Mouse (Mus musculus) C3H10T1/2 (cell line): ENCODE results near the gene Vmn1r28. TPM values are rescaled to one million over a fixed set of nuclear protein-coding genes. Genes with fewer than 3 reads are reported as not detected.

Experiments
- polyA plus RNA-seq, 2 experiments: library from polyadenylated mRNA; unstranded; fragments of >200 nt; fragmentation: generic; extraction: Trizol; gene quantifications; one replicate each; pipeline ENCODE4 v1.2.1; 2012; ENCODE audit warnings: missing spikeins in 2 of 2

The Vmn1r28 gene
- polyA plus RNA-seq = not detected

GRCm38 (mm10) chr6:58261737-58262136, at the start of gene Vmn1r28:
Gene Vmn1r28 (plus strand): TSS chr6:58262037.

GRCm38 (mm10) chr6:58218721-58219120, 43.1 kb upstream of the Vmn1r28 start, which contains the start of gene Vmn1r27:
Gene Vmn1r27 (minus strand): TSS chr6:58218821.

DNA sequence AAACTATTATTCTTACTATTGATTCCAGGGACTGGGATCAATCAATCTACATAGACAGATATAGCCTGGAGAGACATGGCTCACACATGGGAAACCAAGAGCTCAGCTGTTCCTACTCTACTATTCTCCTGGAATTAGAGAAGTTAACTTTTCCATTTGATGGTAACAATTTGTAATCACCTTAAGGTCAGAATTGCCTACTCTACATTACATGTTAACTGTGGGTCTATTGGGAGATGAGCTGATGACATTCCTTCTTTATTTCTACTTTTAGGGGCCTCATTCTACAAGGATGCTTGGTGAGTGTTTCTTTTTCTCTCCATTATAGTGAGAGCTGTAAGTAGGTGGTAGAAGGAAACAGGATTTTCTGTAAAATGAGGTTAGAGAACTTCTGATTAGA, 39.4 kb downstream of the Vmn1r28 start, which contains the start of gene Vmn1r29:
Gene Vmn1r29 (plus strand): TSS at position 301 of the 400 bp plus-strand sequence.

Other genes with a start within 250 kb of the Vmn1r28 start
- not detected for gene Vmn1r26, start 246.9 kb upstream of the Vmn1r28 start, polyA plus RNA-seq
- not detected for gene Vmn1r27, start 43.2 kb upstream of the Vmn1r28 start, polyA plus RNA-seq
- not detected for gene Vmn1r29, start 39.5 kb downstream of the Vmn1r28 start, polyA plus RNA-seq
- not detected for gene Vmn1r30, start 181.3 kb downstream of the Vmn1r28 start, polyA plus RNA-seq
- not detected for gene Vmn1r31, start 213.3 kb downstream of the Vmn1r28 start, polyA plus RNA-seq